Mouse (Mus musculus): ENCODE results near the gene Copb1. TPM values are rescaled to one million over a fixed set of nuclear protein-coding genes. Genes with fewer than 3 reads are reported as not detected.
A peak's percentile ranks its signal among the peaks of the same experiment; 100 is the strongest.

Gene Copb1
- total RNA-seq (2012; rRNA removed), result 50.1 and 56.2 TPM in 2 replicates
- polyA plus RNA-seq (2012; ENCODE audit: insufficient read depth in 1 of 2, insufficient read length in 2 of 2, low read depth in 1 of 2, low replicate concordance in 2 of 2, missing spikeins in 1 of 2), result 100 to 1,000 TPM in 1 of 2 experiments, 10 to 100 TPM in 1; 61.3 to 405 TPM

DNA sequence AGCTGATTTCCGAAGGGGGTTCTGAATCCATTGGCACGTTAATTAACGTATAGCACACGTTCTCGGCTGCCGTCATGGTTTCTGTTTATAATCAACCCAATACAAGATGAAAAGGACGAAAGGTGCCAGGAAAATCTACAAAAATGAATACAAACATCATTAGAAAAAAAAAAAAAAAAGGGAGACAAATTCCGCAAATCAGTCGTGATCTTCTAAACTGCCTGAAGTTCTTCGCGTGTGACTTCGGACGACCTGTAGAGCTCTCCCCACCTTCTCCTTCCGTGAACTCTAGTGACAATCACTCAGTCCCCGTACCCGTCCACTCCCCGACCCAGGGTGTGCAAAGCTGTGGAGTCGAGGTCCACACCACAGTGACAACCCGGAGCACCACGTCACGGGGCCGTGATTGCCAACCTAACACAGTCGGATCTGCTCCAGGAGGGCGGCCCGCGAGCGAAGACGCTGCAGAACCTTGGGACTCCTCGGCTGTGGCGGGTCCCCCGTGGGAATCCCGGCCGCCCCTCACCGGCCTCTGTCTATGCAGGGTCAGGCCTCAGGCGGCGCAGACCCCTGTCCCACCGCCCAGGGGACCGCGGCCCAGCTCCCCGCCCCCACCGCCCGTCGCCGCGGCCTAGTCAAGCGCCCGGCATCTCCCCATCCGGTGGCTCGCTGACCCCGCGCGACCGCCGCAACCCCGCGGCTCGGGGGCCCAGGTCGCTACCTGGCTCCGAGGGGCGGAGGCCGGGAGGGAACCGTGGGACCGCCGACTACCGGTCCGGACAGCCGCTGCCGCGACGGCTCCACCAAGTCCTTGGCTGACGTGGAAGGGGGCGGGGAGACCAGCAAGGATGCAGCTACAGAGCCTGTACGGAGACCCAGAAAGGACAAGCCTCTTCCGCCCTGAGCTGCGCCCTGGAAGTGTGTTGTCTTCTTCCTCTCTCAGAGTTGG lies at the start of gene Copb1:
Gene Copb1 (minus strand): TSS at position 827 of the 949 bp plus-strand sequence.
- H3K79me2 ChIP-seq (ENCODE audit: control insufficient read depth, insufficient read depth, low read length, poor library complexity), result peaks cover 13% of the 10 kb centered on the region
- H3K4me3 ChIP-seq (ENCODE audit: control insufficient read depth in 1 of 2, insufficient read depth in 1 of 2, low read depth in 2 of 2, low read length in 2 of 2), result peak within 1 kb of the TSS; percentile 89 to 99
- H3K9ac ChIP-seq (ENCODE audit: control insufficient read depth, low read depth, low read length, poor library complexity, severe bottlenecking), result peak within 1 kb of the TSS; percentile 89
- no peaks in the 10 kb centered on the region for H3K9me3 ChIP-seq (replicated peaks; ENCODE audit: insufficient read depth, low read length)
- H3K36me3 ChIP-seq (ENCODE audit: control insufficient read depth in 1 of 2, insufficient read depth in 2 of 2, low read length in 2 of 2), result peaks cover 10 to 21% of the 10 kb centered on the region in 2 experiments
- H3K4me1 ChIP-seq (ENCODE audit: control insufficient read depth in 1 of 2, insufficient read depth in 2 of 2, low read length in 2 of 2), result peaks cover 0 to 2% of the 10 kb centered on the region in 2 experiments; a peak in 1 of 4 replicates
- DNase-seq (ENCODE audit: low read depth, low spot score), result peak; percentile 94
- peak within 1 kb of the TSS; percentile 48; the same call in 1 of the 2 replicates for H3K27ac ChIP-seq (ENCODE audit: control insufficient read depth, low read depth, low read length)
- H3K27me3 ChIP-seq (ENCODE audit: control insufficient read depth in 1 of 2, insufficient read depth in 2 of 2, low read length in 2 of 2), result no peaks in the 10 kb centered on the region
- TF ChIP-seq ZC3H11A (IDR thresholded peaks at IDR 0.05; ENCODE audit: low read depth, low read length), result no peak
- TF ChIP-seq NELFE (IDR thresholded peaks at IDR 0.05; ENCODE audit: low read depth, low read length), result peak; percentile 75
- no peak for TF ChIP-seq USF1 (IDR thresholded peaks at IDR 0.05; ENCODE audit: low read depth, low read length)
- TF ChIP-seq NRF1 (IDR thresholded peaks at IDR 0.05; ENCODE audit: insufficient read depth, low read depth, low read length, poor library complexity, severe bottlenecking), result peak; percentile 29; the same call in 1 of the 2 replicates
- TF ChIP-seq MYC (IDR thresholded peaks at IDR 0.05; ENCODE audit: low read depth, low read length), result 0 out of 2 replicates have a peak, but pooled peaks have one; percentile 33
- peak; percentile 76; the same call in 1 of the 2 replicates for TF ChIP-seq TBP (IDR thresholded peaks at IDR 0.05; ENCODE audit: low read depth, low read length)
- TF ChIP-seq ZNF384 (IDR thresholded peaks at IDR 0.05; ENCODE audit: low read depth, low read length), result peak; percentile 67
- no peak for TF ChIP-seq CHD1 (IDR thresholded peaks at IDR 0.05; ENCODE audit: low read depth, low read length)
- peak; percentile 92 for TF ChIP-seq SIN3A (IDR thresholded peaks at IDR 0.05; ENCODE audit: low read length)
- TF ChIP-seq RAD21 (IDR thresholded peaks at IDR 0.05; ENCODE audit: low read depth, low read length), result no peak
- no peak for TF ChIP-seq POLR2AphosphoS5 (IDR thresholded peaks at IDR 0.05; ENCODE audit: borderline replicate concordance, low read depth, low read length)
- TF ChIP-seq CTCF (IDR thresholded peaks at IDR 0.05 in 2 of 3, conservative IDR thresholded peaks at IDR 0.05 in 1 of 3; ENCODE audit: control insufficient read depth in 1 of 3, insufficient read depth in 1 of 3, low read depth in 2 of 3, low read length in 3 of 3, poor library complexity in 1 of 3, severe bottlenecking in 1 of 3), result no peak
- TF ChIP-seq GABPA (IDR thresholded peaks at IDR 0.05; ENCODE audit: low read depth, low read length), result no peak
- TF ChIP-seq MAFK (IDR thresholded peaks at IDR 0.05; ENCODE audit: borderline replicate concordance, low read depth, low read length), result no peak
- no peak for TF ChIP-seq UBTF (IDR thresholded peaks at IDR 0.05; ENCODE audit: borderline replicate concordance, insufficient read depth, low read depth, low read length)
- no peak for TF ChIP-seq JUND (IDR thresholded peaks at IDR 0.05; ENCODE audit: low read depth, low read length)
- no peak for TF ChIP-seq GATA1 (IDR thresholded peaks at IDR 0.05; ENCODE audit: low read depth, low read length)
- 0 out of 2 replicates have a peak, but pooled peaks have one; percentile 41 for TF ChIP-seq ZMIZ1 (IDR thresholded peaks at IDR 0.05; ENCODE audit: low read depth, low read length)
- no peak; the same call in 1 of the 2 replicates for TF ChIP-seq KAT2A (conservative IDR thresholded peaks at IDR 0.05; ENCODE audit: low read depth, low read length)
- peak; percentile 89 for TF ChIP-seq HCFC1 (IDR thresholded peaks at IDR 0.05; ENCODE audit: low read depth, low read length)
- peak; percentile 58; the same call in 1 of the 2 replicates for TF ChIP-seq MXI1 (IDR thresholded peaks at IDR 0.05; ENCODE audit: low read depth, low read length)
- TF ChIP-seq MAX (IDR thresholded peaks at IDR 0.05; ENCODE audit: low read length), result 0 out of 2 replicates have a peak, but pooled peaks have one; percentile 19
- 0 out of 2 replicates have a peak, but pooled peaks have one; percentile 51 for TF ChIP-seq MEF2A (IDR thresholded peaks at IDR 0.05; ENCODE audit: extremely low read depth, insufficient replicate concordance, low read depth, low read length, poor library complexity, severe bottlenecking)
- no peak for TF ChIP-seq RCOR1 (IDR thresholded peaks at IDR 0.05; ENCODE audit: low read depth, low read length)
- no peak for TF ChIP-seq EP300 (IDR thresholded peaks at IDR 0.05; ENCODE audit: low read depth in 1 of 2, low read length in 2 of 2)
- TF ChIP-seq POLR2A (IDR thresholded peaks at IDR 0.05; ENCODE audit: control insufficient read depth in 1 of 2, insufficient read depth in 1 of 2, low read depth in 1 of 2, low read length in 2 of 2, poor library complexity in 1 of 2), result peak; percentile 44 to 67; a peak in 1 of 4 replicates
- TF ChIP-seq ETS1 (IDR thresholded peaks at IDR 0.05; ENCODE audit: low read depth, low read length), result peak; percentile 44; the same call in 1 of the 2 replicates
- TF ChIP-seq ELF1 (IDR thresholded peaks at IDR 0.05; ENCODE audit: low read depth, low read length), result peak; percentile 81; the same call in 1 of the 2 replicates
- TF ChIP-seq MYB (IDR thresholded peaks at IDR 0.05; ENCODE audit: low read depth, low read length), result no peak
- no peak for TF ChIP-seq USF2 (IDR thresholded peaks at IDR 0.05; ENCODE audit: borderline replicate concordance in 1 of 2, insufficient read depth in 1 of 2, low read depth in 1 of 2, low read length in 2 of 2)
- no peak for TF ChIP-seq SMC3 (IDR thresholded peaks at IDR 0.05; ENCODE audit: low read depth, low read length)
- no peak for TF ChIP-seq MAZ (IDR thresholded peaks at IDR 0.05; ENCODE audit: low read depth, low read length)
- peak; percentile 6; the same call in 1 of the 2 replicates for TF ChIP-seq CHD2 (IDR thresholded peaks at IDR 0.05; ENCODE audit: low read length)
